Mouse (Mus musculus): Measurements from ENCODE around the gene Cdh13. TPM values are rescaled to one million over a fixed set of nuclear protein-coding genes. Genes with fewer than 3 reads are reported as not detected.

Gene Cdh13
- polyA plus RNA-seq, 1 experiment, result 56.6 TPM

DNA sequence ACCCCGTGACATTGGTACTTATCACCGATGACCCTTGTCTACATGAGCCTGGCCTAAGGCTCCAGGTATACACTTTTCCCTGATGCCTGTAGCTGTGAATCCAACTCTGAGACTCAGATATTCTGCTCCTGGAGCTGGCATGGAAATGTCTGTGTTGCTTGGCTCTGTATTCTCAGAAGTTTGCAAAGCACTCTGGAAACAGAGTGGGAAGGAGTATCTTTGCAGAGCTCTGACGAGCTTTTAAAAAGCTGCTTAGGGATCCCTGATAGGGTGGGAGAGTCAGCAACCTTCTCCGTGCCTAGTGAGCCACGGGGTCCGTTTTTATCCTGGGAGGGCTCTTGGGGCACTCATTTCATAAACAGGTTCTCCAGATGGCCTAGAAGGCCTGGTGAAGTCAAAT lies 526.1 kb downstream of the Cdh13 start:
- TF ChIP-seq POLR2A (IDR thresholded peaks at IDR 0.05; ENCODE audit: insufficient read length, low read depth) (no peak), E2F4 (IDR thresholded peaks at IDR 0.05; ENCODE audit: insufficient read depth) (no peak), MYOD1 (IDR thresholded peaks at IDR 0.05; ENCODE audit: control insufficient read depth in 1 of 3, insufficient read length in 2 of 3, low read depth in 2 of 3) (no peak), MYOG (IDR thresholded peaks at IDR 0.05; ENCODE audit: control insufficient read depth in 1 of 3, insufficient read depth in 1 of 3, insufficient read length in 2 of 3, low read depth in 2 of 3) (no peak)
- no peak overlapping the region for H3ac ChIP-seq (ENCODE audit: control insufficient read depth, insufficient read length)
- H3K79me2 ChIP-seq (ENCODE audit: control insufficient read depth, insufficient read depth), result no peaks in the 10 kb centered on the region
- H3K36me3 ChIP-seq (ENCODE audit: control insufficient read depth, insufficient read depth), result no peaks in the 10 kb centered on the region
- H3K27me3 ChIP-seq (ENCODE audit: control insufficient read depth, insufficient read depth, insufficient read length), result no peaks in the 10 kb centered on the region
- H3K4me3 ChIP-seq, result no peak overlapping the region
- no peak overlapping the region for H3K4me2 ChIP-seq (ENCODE audit: low read depth)

DNA sequence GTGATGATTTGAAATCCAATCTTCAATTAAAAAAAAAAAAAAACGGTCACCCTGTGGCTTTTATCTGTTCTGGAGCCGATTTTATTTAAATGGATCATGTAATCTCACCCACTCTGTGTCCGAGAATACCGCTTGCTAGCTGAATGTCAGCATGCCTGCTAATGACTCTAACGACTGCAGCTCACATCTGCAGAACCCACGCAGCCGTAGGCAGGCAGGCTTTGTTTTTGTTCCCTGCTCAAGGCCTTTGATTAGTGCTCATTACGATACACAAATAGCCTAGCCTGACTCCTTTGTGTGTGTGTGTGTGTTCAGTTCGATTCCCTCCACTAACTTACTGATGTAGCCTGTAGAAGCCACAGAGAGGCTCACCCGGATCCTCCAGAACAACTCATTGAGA lies 531.5 kb downstream of the Cdh13 start:
- Histone ChIP-seq H3ac (ENCODE audit: control insufficient read depth, insufficient read length) (no peak overlapping the region), H3K4me2 (ENCODE audit: low read depth) (no peak overlapping the region)
- no peak for TF ChIP-seq MAX (IDR thresholded peaks at IDR 0.05; ENCODE audit: low read depth)
- no peak for TF ChIP-seq MYOD1 (IDR thresholded peaks at IDR 0.05; ENCODE audit: control insufficient read depth in 1 of 3, insufficient read length in 2 of 3, low read depth in 2 of 3)
- no peak for TF ChIP-seq TCF3 (IDR thresholded peaks at IDR 0.05; ENCODE audit: insufficient read length, low read depth)
- no peak for TF ChIP-seq E2F4 (IDR thresholded peaks at IDR 0.05; ENCODE audit: insufficient read depth)
- no peak for TF ChIP-seq TCF12 (IDR thresholded peaks at IDR 0.05; ENCODE audit: insufficient read depth, poor library complexity, severe bottlenecking)
- no peak for TF ChIP-seq REST (IDR thresholded peaks at IDR 0.05; ENCODE audit: insufficient read depth, insufficient read length)
- no peak for TF ChIP-seq SRF (IDR thresholded peaks at IDR 0.05; ENCODE audit: control insufficient read depth, insufficient read length, low read depth)
- TF ChIP-seq POLR2AphosphoS2 (IDR thresholded peaks at IDR 0.05; ENCODE audit: insufficient read length, low read depth), result no peak
- no peak for TF ChIP-seq CEBPB (IDR thresholded peaks at IDR 0.05; ENCODE audit: insufficient read depth, poor library complexity, severe bottlenecking)
- TF ChIP-seq MYOG (IDR thresholded peaks at IDR 0.05; ENCODE audit: control insufficient read depth in 1 of 3, insufficient read depth in 1 of 3, insufficient read length in 2 of 3, low read depth in 2 of 3), result no peak
- TF ChIP-seq POLR2A (IDR thresholded peaks at IDR 0.05; ENCODE audit: insufficient read length, low read depth), result no peak
- no peak for TF ChIP-seq USF1 (IDR thresholded peaks at IDR 0.05; ENCODE audit: low read depth)

DNA sequence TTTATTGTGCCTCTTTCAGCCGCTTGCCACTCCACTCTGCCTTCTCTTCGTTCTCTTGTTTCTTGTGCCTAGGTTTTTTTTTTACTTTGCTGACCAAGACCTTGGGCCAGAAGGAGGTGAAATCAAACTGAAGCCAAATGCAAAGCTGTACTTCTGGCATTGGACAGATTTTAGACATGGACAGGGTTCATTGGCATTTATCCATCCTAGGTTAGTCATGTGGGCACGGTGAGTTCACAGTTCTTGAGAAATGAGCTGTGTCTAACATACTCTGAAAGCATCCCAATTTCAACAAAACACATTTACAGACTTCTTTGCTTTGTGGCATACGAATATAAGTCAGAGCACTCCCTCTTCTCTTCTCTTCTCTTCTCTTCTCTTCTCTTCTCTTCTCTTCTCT lies 543.2 kb downstream of the Cdh13 start:
- Histone ChIP-seq H3K4me3 (no peak overlapping the region), H3K79me2 (ENCODE audit: control insufficient read depth, insufficient read depth) (no peaks in the 10 kb centered on the region), H3K27me3 (ENCODE audit: control insufficient read depth, insufficient read depth, insufficient read length) (no peaks in the 10 kb centered on the region), H3K36me3 (ENCODE audit: control insufficient read depth, insufficient read depth) (no peaks in the 10 kb centered on the region), H3K4me2 (ENCODE audit: low read depth) (no peak overlapping the region), H3ac (ENCODE audit: control insufficient read depth, insufficient read length) (no peak overlapping the region)
- TF ChIP-seq TCF12 (IDR thresholded peaks at IDR 0.05; ENCODE audit: insufficient read depth, poor library complexity, severe bottlenecking) (no peak), TCF3 (IDR thresholded peaks at IDR 0.05; ENCODE audit: insufficient read length, low read depth) (no peak), MYOG (IDR thresholded peaks at IDR 0.05; ENCODE audit: control insufficient read depth in 1 of 3, insufficient read depth in 1 of 3, insufficient read length in 2 of 3, low read depth in 2 of 3) (no peak), E2F4 (IDR thresholded peaks at IDR 0.05; ENCODE audit: insufficient read depth) (no peak), MYOD1 (IDR thresholded peaks at IDR 0.05; ENCODE audit: control insufficient read depth in 1 of 3, insufficient read length in 2 of 3, low read depth in 2 of 3) (no peak), MAX (IDR thresholded peaks at IDR 0.05; ENCODE audit: low read depth) (no peak), POLR2AphosphoS2 (IDR thresholded peaks at IDR 0.05; ENCODE audit: insufficient read length, low read depth) (no peak), CEBPB (IDR thresholded peaks at IDR 0.05; ENCODE audit: insufficient read depth, poor library complexity, severe bottlenecking) (no peak), REST (IDR thresholded peaks at IDR 0.05; ENCODE audit: insufficient read depth, insufficient read length) (no peak), USF1 (IDR thresholded peaks at IDR 0.05; ENCODE audit: low read depth) (no peak), POLR2A (IDR thresholded peaks at IDR 0.05; ENCODE audit: insufficient read length, low read depth) (no peak), SRF (IDR thresholded peaks at IDR 0.05; ENCODE audit: control insufficient read depth, insufficient read length, low read depth) (no peak)

More for the DNA sequence above, 531.5 kb downstream of the Cdh13 start:
- no peak overlapping the region for H3K4me3 ChIP-seq
- H3K27me3 ChIP-seq (ENCODE audit: control insufficient read depth, insufficient read depth, insufficient read length), result no peaks in the 10 kb centered on the region
- H3K36me3 ChIP-seq (ENCODE audit: control insufficient read depth, insufficient read depth), result no peaks in the 10 kb centered on the region
- H3K79me2 ChIP-seq (ENCODE audit: control insufficient read depth, insufficient read depth), result no peaks in the 10 kb centered on the region

DNA sequence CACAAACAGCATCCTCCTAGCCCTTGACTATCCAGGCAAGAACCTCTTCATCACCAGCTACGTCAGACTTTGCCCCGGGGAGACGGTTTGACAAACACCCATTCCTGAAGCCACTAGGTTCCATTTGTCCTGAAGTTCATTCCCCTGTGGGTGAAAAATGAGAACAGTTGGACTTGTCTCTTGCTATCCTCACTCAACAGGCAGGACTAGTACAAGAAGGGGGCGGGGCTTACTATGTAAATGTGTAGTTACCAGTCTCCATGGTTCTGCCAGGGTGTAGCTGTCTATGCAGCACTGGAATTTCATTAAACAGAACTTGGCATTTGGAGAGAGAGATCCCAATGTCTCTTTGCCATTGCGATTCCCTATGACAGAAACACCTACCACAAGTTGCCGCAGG lies 544.2 kb downstream of the Cdh13 start:
- H3ac ChIP-seq (ENCODE audit: control insufficient read depth, insufficient read length), result no peak overlapping the region
- H3K4me3 ChIP-seq, result no peak overlapping the region
- TF ChIP-seq MYOG (IDR thresholded peaks at IDR 0.05; ENCODE audit: control insufficient read depth in 1 of 3, insufficient read depth in 1 of 3, insufficient read length in 2 of 3, low read depth in 2 of 3) (no peak), USF1 (IDR thresholded peaks at IDR 0.05; ENCODE audit: low read depth) (no peak), CEBPB (IDR thresholded peaks at IDR 0.05; ENCODE audit: insufficient read depth, poor library complexity, severe bottlenecking) (no peak), REST (IDR thresholded peaks at IDR 0.05; ENCODE audit: insufficient read depth, insufficient read length) (no peak), TCF3 (IDR thresholded peaks at IDR 0.05; ENCODE audit: insufficient read length, low read depth) (no peak), POLR2A (IDR thresholded peaks at IDR 0.05; ENCODE audit: insufficient read length, low read depth) (no peak), POLR2AphosphoS2 (IDR thresholded peaks at IDR 0.05; ENCODE audit: insufficient read length, low read depth) (no peak), MAX (IDR thresholded peaks at IDR 0.05; ENCODE audit: low read depth) (no peak), MYOD1 (IDR thresholded peaks at IDR 0.05; ENCODE audit: control insufficient read depth in 1 of 3, insufficient read length in 2 of 3, low read depth in 2 of 3) (no peak), E2F4 (IDR thresholded peaks at IDR 0.05; ENCODE audit: insufficient read depth) (no peak), SRF (IDR thresholded peaks at IDR 0.05; ENCODE audit: control insufficient read depth, insufficient read length, low read depth) (no peak), TCF12 (IDR thresholded peaks at IDR 0.05; ENCODE audit: insufficient read depth, poor library complexity, severe bottlenecking) (no peak)
- no peaks in the 10 kb centered on the region for H3K27me3 ChIP-seq (ENCODE audit: control insufficient read depth, insufficient read depth, insufficient read length)
- no peaks in the 10 kb centered on the region for H3K36me3 ChIP-seq (ENCODE audit: control insufficient read depth, insufficient read depth)
- no peaks in the 10 kb centered on the region for H3K79me2 ChIP-seq (ENCODE audit: control insufficient read depth, insufficient read depth)
- H3K4me2 ChIP-seq (ENCODE audit: low read depth), result no peak overlapping the region

DNA sequence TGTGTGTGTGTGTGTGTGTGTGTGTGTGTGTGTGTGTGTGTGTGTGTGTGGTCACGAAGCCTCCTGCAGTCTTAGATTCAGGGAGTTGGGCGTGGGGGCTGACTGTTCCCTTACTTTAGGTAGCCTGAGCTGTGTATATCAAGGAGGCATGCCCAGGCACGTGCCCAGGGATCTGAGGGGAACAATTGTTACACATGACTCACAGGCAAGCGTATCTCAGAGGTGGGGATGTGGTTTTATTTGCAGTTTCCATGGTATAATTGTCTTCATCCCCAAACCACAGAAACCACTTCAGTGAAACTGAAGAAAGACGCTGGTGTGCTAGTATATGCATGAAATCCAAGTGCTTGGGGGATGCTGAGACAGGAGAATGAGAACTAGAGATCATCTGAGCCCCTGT lies 546.8 kb downstream of the Cdh13 start:
- H3K27me3 ChIP-seq (ENCODE audit: control insufficient read depth, insufficient read depth, insufficient read length), result no peaks in the 10 kb centered on the region
- H3K79me2 ChIP-seq (ENCODE audit: control insufficient read depth, insufficient read depth), result no peaks in the 10 kb centered on the region
- no peak overlapping the region for H3ac ChIP-seq (ENCODE audit: control insufficient read depth, insufficient read length)
- TF ChIP-seq USF1 (IDR thresholded peaks at IDR 0.05; ENCODE audit: low read depth), result peak; percentile 56
- TF ChIP-seq POLR2A (IDR thresholded peaks at IDR 0.05; ENCODE audit: insufficient read length, low read depth), result no peak
- no peak for TF ChIP-seq TCF3 (IDR thresholded peaks at IDR 0.05; ENCODE audit: insufficient read length, low read depth)
- no peak for TF ChIP-seq TCF12 (IDR thresholded peaks at IDR 0.05; ENCODE audit: insufficient read depth, poor library complexity, severe bottlenecking)
- no peak for TF ChIP-seq SRF (IDR thresholded peaks at IDR 0.05; ENCODE audit: control insufficient read depth, insufficient read length, low read depth)
- no peak for TF ChIP-seq CEBPB (IDR thresholded peaks at IDR 0.05; ENCODE audit: insufficient read depth, poor library complexity, severe bottlenecking)
- TF ChIP-seq MYOD1 (IDR thresholded peaks at IDR 0.05; ENCODE audit: control insufficient read depth in 1 of 3, insufficient read length in 2 of 3, low read depth in 2 of 3), result peak in 2 of 3 experiments; percentile 19 to 48
- no peak for TF ChIP-seq MAX (IDR thresholded peaks at IDR 0.05; ENCODE audit: low read depth)
- TF ChIP-seq REST (IDR thresholded peaks at IDR 0.05; ENCODE audit: insufficient read depth, insufficient read length), result no peak
- TF ChIP-seq MYOG (IDR thresholded peaks at IDR 0.05; ENCODE audit: control insufficient read depth in 1 of 3, insufficient read depth in 1 of 3, insufficient read length in 2 of 3, low read depth in 2 of 3), result peak in 2 of 3 experiments; percentile 25 to 53
- no peak for TF ChIP-seq E2F4 (IDR thresholded peaks at IDR 0.05; ENCODE audit: insufficient read depth)
- TF ChIP-seq POLR2AphosphoS2 (IDR thresholded peaks at IDR 0.05; ENCODE audit: insufficient read length, low read depth), result no peak
- H3K4me3 ChIP-seq, result no peak overlapping the region
- no peaks in the 10 kb centered on the region for H3K36me3 ChIP-seq (ENCODE audit: control insufficient read depth, insufficient read depth)
- H3K4me2 ChIP-seq (ENCODE audit: low read depth), result no peak overlapping the region

All from myocyte (in vitro differentiated cells).